Mouse (Mus musculus) liver, postnatal 0 days (tissue): Measurements from ENCODE around the gene Ptprg. TPM values are rescaled to one million over a fixed set of nuclear protein-coding genes. Genes with fewer than 3 reads are reported as not detected.

Experiments used
- ATAC-seq: fragments of 200-750 bp; cut with Nextera tagmentation; 2 replicates; pipeline ENCODE4 v1.8.0; 2017; ENCODE audit warnings: mild to moderate bottlenecking, moderate library complexity
- DNase-seq: peaks from one replicate; pipeline ENCODE4 v3.0.0-alpha.2; 2016
- H3K27ac ChIP-seq: fragments of 300-500 bp; sonication (generic); 2 replicates; pipeline ENCODE4 v1.5.1; 2014; ENCODE audit warnings: antibody characterized with exemption, moderate library complexity, mild to moderate bottlenecking, low read depth
- H3K27me3 ChIP-seq: fragments of 300-500 bp; sonication (generic); 2 replicates; pipeline ENCODE4 v1.6.1; 2014; ENCODE audit warnings: low read length, control low read depth, mixed read lengths; ENCODE audit not compliant: insufficient read depth
- H3K36me3 ChIP-seq: fragments of 300-500 bp; sonication (generic); replicated peaks from 2 replicates; pipeline ENCODE4 v1.6.1; 2014; ENCODE audit warnings: mild to moderate bottlenecking, control low read depth, low read length, moderate library complexity, mixed read lengths; ENCODE audit not compliant: insufficient read depth
- H3K4me1 ChIP-seq: fragments of 300-500 bp; sonication (generic); 2 replicates; pipeline ENCODE4 v1.6.1; 2014; ENCODE audit warnings: antibody characterized with exemption, mild to moderate bottlenecking, control low read depth; ENCODE audit not compliant: insufficient read depth
- H3K4me2 ChIP-seq: fragments of 300-500 bp; sonication (generic); 2 replicates; pipeline ENCODE4 v1.6.1; 2014; ENCODE audit warnings: low read depth, mild to moderate bottlenecking, low read length, moderate library complexity, mixed read lengths
- H3K4me3 ChIP-seq: fragments of 300-500 bp; sonication (generic); 2 replicates; pipeline ENCODE4 v1.5.1; 2014; ENCODE audit warnings: low read depth, low read length
- H3K9ac ChIP-seq: fragments of 300-500 bp; sonication (generic); replicated peaks from 2 replicates; pipeline ENCODE4 v1.6.1; 2014; ENCODE audit warnings: mild to moderate bottlenecking, moderate library complexity
- H3K9me3 ChIP-seq: fragments of 300-500 bp; sonication (generic); 2 replicates; pipeline ENCODE4 v1.6.1; 2016; ENCODE audit warnings: mild to moderate bottlenecking, control low read depth, low read length, mixed read lengths
- CTCF ChIP-seq: sonication (generic); IDR thresholded peaks from 2 replicates; pipeline ENCODE4 v1.5.1; 2016; ENCODE audit warnings: antibody characterized with exemption, low read depth
- EP300 ChIP-seq: IDR thresholded peaks from 2 replicates; pipeline ENCODE4 v1.6.1; 2016; ENCODE audit warnings: antibody characterized with exemption, low read depth, mild to moderate bottlenecking
- WGBS: fragments of 180-500 bp; shearing (Covaris S2); extraction: QIAGEN DNeasy Blood & Tissue Kit; methylation state at CpG from one replicate; pipeline ENCODE4 v1.1.7; 2014; ENCODE audit not compliant: insufficient replicate concordance; 5-methylcytosine and 5-hydroxymethylcytosine counted together
- polyA plus RNA-seq: library from polyadenylated mRNA; unstranded; fragments of >200 nt; fragmentation: Nextera tagmentation; extraction: Ambion mirVana; gene quantifications from 2 replicates; pipeline ENCODE4 v1.2.1, GENCODE M21; 2015

Ptprg gene
- polyA plus RNA-seq, result 1.7 and 2.7 TPM in 2 replicates

- DNase-seq (peak; percentile 80), ATAC-seq (peak; percentile 89)
- Histone ChIP-seq H3K27ac (peak within 1 kb of the TSS; percentile 89), H3K4me1 (peaks cover 5% of the 10 kb centered on the region; the same call in 1 of the 2 replicates), H3K4me2 (peak within 1 kb of the TSS; percentile 85), H3K9ac (peak within 1 kb of the TSS; percentile 71), H3K9me3 (no peaks in the 10 kb centered on the region), H3K27me3 (peaks cover 30% of the 10 kb centered on the region), H3K36me3 (no peaks in the 10 kb centered on the region), H3K4me3 (peak within 1 kb of the TSS; percentile 60)
- TF ChIP-seq CTCF (no peak), EP300 (no peak)
- under 1% methylated on average over 38 of the region's 40 CpGs for WGBS
Measured at GRCm38 (mm10) chr14:11553273-11553665, at the start of gene Ptprg. Gene Ptprg (plus strand): TSS chr14:11553532.

DNA sequence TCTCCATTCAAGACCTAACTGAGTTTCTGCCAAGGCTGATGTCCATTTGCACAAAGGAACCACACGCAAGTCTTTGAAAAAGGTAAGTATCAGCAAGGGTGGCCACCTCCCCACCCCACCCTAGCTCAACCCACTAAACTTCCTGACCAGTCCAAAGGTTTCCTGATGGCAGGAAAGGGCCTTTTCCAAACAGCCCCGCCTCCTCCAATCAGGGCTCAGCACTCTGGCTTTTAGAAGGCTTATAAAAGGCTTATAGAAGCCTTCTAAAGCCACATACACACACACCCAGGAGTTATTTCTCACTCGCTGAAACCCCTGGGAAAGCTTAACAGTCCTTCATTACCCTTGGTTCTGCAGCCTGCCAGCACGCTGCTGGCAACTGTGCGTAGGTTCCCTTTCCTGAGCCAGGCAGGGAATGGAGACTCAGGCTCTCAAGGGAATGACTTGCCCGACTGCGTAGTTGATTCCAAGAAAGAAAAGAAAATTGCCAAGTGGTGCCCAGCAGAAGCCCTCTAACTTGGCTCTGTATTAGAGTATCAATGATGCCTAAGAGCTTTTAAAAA lies 49.4 kb upstream of the Ptprg start:
- no peak overlapping the region for H3K27ac ChIP-seq
- H3K36me3 ChIP-seq, result no peaks in the 10 kb centered on the region
- WGBS, result 57% methylated on average over 7 of the region's 7 CpGs
- H3K27me3 ChIP-seq, result no peaks in the 10 kb centered on the region
- DNase-seq, result no peak
- TF ChIP-seq EP300 (no peak), CTCF (no peak)
- no peak overlapping the region for H3K9ac ChIP-seq
- no peak overlapping the region for H3K4me3 ChIP-seq
- H3K9me3 ChIP-seq, result no peaks in the 10 kb centered on the region
- ATAC-seq, result no peak
- H3K4me1 ChIP-seq, result no peaks in the 10 kb centered on the region
- no peak overlapping the region for H3K4me2 ChIP-seq

DNA sequence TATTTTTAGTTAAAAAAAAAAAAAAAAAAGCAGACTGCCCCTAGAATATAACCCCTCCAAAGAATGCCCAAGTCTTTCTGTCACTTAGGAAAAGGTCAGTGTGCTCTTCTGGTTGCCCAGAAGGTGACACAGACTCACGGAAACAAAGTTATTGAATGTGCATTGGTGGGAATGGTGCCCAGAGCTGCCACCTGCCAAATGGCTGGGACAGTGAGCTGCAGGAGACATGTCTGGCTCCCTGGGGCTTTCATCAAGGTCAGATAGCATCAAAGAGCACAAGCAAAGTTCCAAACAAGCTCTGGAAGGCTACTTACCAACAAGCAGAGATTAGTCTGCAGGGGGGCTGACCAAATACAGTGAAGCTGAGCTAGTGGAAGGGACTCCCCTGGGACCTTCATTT lies 43.2 kb upstream of the Ptprg start:
- WGBS, result 53% methylated on average over 1 of the region's 1 CpGs
- DNase-seq, result no peak

GRCm38 (mm10) chr14:11519171-11519570 lies 34.2 kb upstream of the Ptprg start:
- no peak for ATAC-seq

More for the DNA sequence above, 43.2 kb upstream of the Ptprg start:
- H3K9ac ChIP-seq, result no peak overlapping the region
- no peaks in the 10 kb centered on the region for H3K4me1 ChIP-seq
- no peak overlapping the region for H3K4me3 ChIP-seq
- H3K36me3 ChIP-seq, result no peaks in the 10 kb centered on the region
- no peak for TF ChIP-seq EP300
- TF ChIP-seq CTCF, result no peak
- H3K27me3 ChIP-seq, result no peaks in the 10 kb centered on the region
- H3K27ac ChIP-seq, result no peak overlapping the region
- no peaks in the 10 kb centered on the region for H3K9me3 ChIP-seq
- no peak overlapping the region for H3K4me2 ChIP-seq
- ATAC-seq, result no peak

DNA sequence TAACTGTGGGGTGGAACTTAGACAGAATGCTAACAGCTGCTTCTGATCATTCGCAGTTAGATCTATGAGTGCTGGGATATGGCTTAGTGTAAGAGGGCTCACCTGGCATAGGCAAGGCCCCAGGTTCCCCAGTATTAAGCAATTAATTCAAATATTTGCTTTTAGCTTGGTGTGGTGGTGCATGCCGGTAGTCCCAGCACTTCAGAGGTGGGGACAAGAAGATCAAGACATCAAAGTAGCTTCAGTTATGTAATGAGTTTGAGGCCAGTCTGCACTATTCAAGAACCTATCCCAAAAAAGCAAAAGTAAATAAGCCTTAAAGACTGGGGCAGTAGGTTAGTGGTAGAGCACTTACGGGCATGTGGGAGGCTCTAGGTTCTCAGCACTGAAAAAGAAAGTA lies 30.3 kb upstream of the Ptprg start:
- peak; percentile 62 for ATAC-seq

More at GRCm38 (mm10) chr14:11519171-11519570, 34.2 kb upstream of the Ptprg start:
- no peak overlapping the region for H3K4me2 ChIP-seq
- H3K27me3 ChIP-seq, result no peaks in the 10 kb centered on the region
- no peak for DNase-seq
- 77% methylated on average over 2 of the region's 2 CpGs for WGBS
- H3K9me3 ChIP-seq, result no peaks in the 10 kb centered on the region
- H3K27ac ChIP-seq, result no peak overlapping the region
- H3K9ac ChIP-seq, result no peak overlapping the region
- no peaks in the 10 kb centered on the region for H3K4me1 ChIP-seq
- no peak for TF ChIP-seq EP300
- no peak for TF ChIP-seq CTCF
- no peaks in the 10 kb centered on the region for H3K36me3 ChIP-seq
- no peak overlapping the region for H3K4me3 ChIP-seq

DNA sequence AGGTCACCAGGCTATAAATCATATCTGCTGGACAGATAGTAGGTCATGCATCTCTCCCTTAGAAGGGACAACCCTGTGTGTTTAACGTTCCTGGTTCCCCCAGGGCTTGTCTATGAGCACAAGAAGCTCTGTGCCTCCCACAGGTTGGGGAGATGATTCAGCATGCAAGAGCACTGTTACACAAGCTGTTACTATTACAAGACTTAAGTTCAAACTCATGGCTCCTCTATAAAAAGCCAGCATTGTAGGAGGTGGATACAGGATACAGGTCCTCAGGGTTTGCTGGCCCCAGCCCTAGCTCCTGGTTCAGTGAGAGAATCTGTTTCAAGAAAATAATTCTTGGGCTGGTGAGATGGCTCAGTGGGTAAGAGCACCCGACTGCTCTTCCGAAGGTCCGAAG lies 23.7 kb upstream of the Ptprg start:
- ATAC-seq (no peak), DNase-seq (no peak)
- no peaks in the 10 kb centered on the region for H3K27me3 ChIP-seq
- 82% methylated on average over 4 of the region's 4 CpGs for WGBS
- H3K4me3 ChIP-seq, result no peak overlapping the region
- H3K9ac ChIP-seq, result no peak overlapping the region
- no peak overlapping the region for H3K4me2 ChIP-seq
- no peak overlapping the region for H3K27ac ChIP-seq
- no peaks in the 10 kb centered on the region for H3K36me3 ChIP-seq
- no peaks in the 10 kb centered on the region for H3K4me1 ChIP-seq
- H3K9me3 ChIP-seq, result no peaks in the 10 kb centered on the region
- TF ChIP-seq EP300 (no peak), CTCF (no peak)

More for the DNA sequence above, 30.3 kb upstream of the Ptprg start:
- WGBS, result 43% methylated on average over 3 of the region's 3 CpGs
- Histone ChIP-seq H3K27ac (no peak overlapping the region), H3K4me1 (no peaks in the 10 kb centered on the region), H3K27me3 (no peaks in the 10 kb centered on the region), H3K4me2 (no peak overlapping the region), H3K36me3 (no peaks in the 10 kb centered on the region), H3K9ac (no peak overlapping the region), H3K4me3 (no peak overlapping the region), H3K9me3 (no peaks in the 10 kb centered on the region)
- no peak for TF ChIP-seq EP300
- no peak for TF ChIP-seq CTCF
- no peak for DNase-seq
